Mouse (Mus musculus) hindlimb bud, embryonic 11.5 days (tissue): Measurements from ENCODE around the gene Tat.

Experiments used
- DNase-seq: peaks from one replicate; pipeline ENCODE4 v3.0.0-alpha.2; 2012; ENCODE audit warnings: low read depth, low spot score; ENCODE audit errors: extremely low spot score

Tat gene

DNA sequence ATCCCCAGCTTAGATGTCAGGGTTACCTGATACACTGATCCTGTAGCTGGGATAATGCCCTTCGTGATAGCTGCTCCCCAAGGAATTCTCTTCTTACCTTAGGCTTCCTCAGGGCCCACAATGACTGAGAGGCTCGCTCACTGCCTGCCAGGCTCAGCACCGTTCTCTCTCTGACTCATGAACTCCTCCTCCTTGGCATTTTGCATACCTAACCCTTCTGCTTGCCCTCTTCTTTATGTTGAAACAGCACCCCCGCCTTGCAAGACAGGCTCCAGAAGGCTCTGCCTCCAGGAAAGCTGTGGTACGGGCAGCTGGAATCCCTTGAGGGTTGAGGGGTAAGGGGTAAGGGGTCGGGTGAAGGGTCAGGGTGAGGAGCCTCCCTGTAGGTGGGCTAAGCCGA lies 49.0 kb downstream of the Tat start:
- DNase-seq, result no peak

- no peak for DNase-seq
Measured at GRCm38 (mm10) chr8:110039659-110040058, 49.4 kb downstream of the Tat start, which contains the start of gene Chst4. TSS of gene Chst4 (minus strand) at chr8:110039740.

GRCm38 (mm10) chr8:110040509-110040908 lies 50.3 kb downstream of the Tat start:
- DNase-seq, result no peak
